Mouse (Mus musculus): ENCODE measurements around the gene Bicc1. TPM values are rescaled to one million over a fixed set of nuclear protein-coding genes. Genes with fewer than 3 reads are reported as not detected.

Gene Bicc1
- total and polyA plus RNA-seq, 3 experiments: 0.16 TPM; not detected in 2

DNA sequence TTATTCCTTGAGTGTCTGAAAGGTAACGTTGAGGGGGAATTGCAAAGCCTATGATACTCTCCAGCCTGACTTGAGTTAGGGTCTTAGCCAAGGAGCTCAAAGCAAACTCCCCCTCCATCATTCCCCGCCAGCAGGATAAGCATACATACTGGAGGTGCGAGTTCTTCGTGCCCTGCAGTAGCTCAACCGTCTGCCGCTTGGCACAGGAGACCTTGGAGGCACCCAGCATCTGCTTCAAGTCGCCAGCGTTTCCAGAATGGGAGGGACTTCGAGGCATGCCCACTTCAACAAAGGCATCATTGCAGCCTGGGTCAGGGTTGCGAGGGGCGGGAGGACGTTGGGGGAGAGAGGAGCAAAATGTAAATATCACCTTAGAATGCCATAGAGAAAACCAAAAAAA is 214.4 kb downstream of the Bicc1 start:
- ATAC-seq (ENCODE audit: extremely low read depth, insufficient number of reproducible peaks, low FRiP score, poor library complexity, severe bottlenecking) (no peak), DNase-seq (ENCODE audit: low spot score) (no peak)
- Histone ChIP-seq H3K4me1 (ENCODE audit: insufficient read depth, low read depth, low read length) (no peaks in the 10 kb centered on the region), H3K27me3 (ENCODE audit: insufficient read depth, low read length) (no peaks in the 10 kb centered on the region), H3K4me3 (ENCODE audit: low read depth, low read length) (no peak overlapping the region), H3K9me3 (replicated peaks) (peaks cover 61% of the 10 kb centered on the region), H3K36me3 (replicated peaks) (no peaks in the 10 kb centered on the region)
- TF ChIP-seq GATA2 (IDR thresholded peaks at IDR 0.05; ENCODE audit: borderline replicate concordance, low read depth, low read length): no peak
- TF ChIP-seq CTCF (IDR thresholded peaks at IDR 0.05; ENCODE audit: low read depth, low read length): no peak
- TF ChIP-seq TAL1 (conservative IDR thresholded peaks at IDR 0.05; ENCODE audit: low read depth, low read length): no peak
- TF ChIP-seq POLR2AphosphoS5 (IDR thresholded peaks at IDR 0.05; ENCODE audit: insufficient replicate concordance, low read depth, low read length): no peak
- TF ChIP-seq GATA1 (IDR thresholded peaks at IDR 0.05; ENCODE audit: borderline replicate concordance, low read length): no peak

DNA sequence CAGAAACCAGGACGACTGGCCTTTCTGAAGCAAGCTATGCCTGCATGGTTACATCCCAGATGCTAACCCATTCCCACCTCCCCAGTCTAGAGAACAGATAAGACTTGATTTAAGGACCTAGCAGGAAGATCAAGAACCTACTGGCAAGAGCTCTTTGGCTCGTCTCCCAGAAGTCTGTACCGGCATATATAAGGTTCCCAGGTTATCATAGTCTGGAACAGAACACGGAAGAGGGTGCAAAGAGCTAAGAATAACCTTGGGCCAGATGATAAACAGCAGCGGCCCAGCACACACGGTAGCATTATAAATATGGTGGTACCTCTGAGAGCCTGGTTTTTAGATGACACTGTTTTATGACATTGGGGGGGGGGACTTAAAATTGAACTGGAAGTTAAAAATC is 217.9 kb downstream of the Bicc1 start:
- Histone ChIP-seq H3K4me1 (ENCODE audit: insufficient read depth, low read depth, low read length) (no peaks in the 10 kb centered on the region), H3K36me3 (replicated peaks) (no peaks in the 10 kb centered on the region), H3K9me3 (replicated peaks) (peaks cover 65% of the 10 kb centered on the region), H3K4me3 (ENCODE audit: low read depth, low read length) (no peak overlapping the region), H3K27me3 (ENCODE audit: insufficient read depth, low read length) (no peaks in the 10 kb centered on the region)
- TF ChIP-seq GATA2 (IDR thresholded peaks at IDR 0.05; ENCODE audit: borderline replicate concordance, low read depth, low read length) (no peak), TAL1 (conservative IDR thresholded peaks at IDR 0.05; ENCODE audit: low read depth, low read length) (no peak)
- DNase-seq (ENCODE audit: low spot score): no peak
- ATAC-seq (ENCODE audit: extremely low read depth, insufficient number of reproducible peaks, low FRiP score, poor library complexity, severe bottlenecking): no peak

GRCm38 (mm10) chr10:70939751-70940150 is 219.7 kb downstream of the Bicc1 start:
- no peaks in the 10 kb centered on the region for H3K27me3 ChIP-seq (ENCODE audit: insufficient read depth, low read length)
- TF ChIP-seq GATA2 (IDR thresholded peaks at IDR 0.05; ENCODE audit: borderline replicate concordance, low read depth, low read length): no peak
- TF ChIP-seq CTCF (IDR thresholded peaks at IDR 0.05; ENCODE audit: low read depth, low read length): no peak
- no peak for TF ChIP-seq GATA1 (IDR thresholded peaks at IDR 0.05; ENCODE audit: borderline replicate concordance, low read length)
- TF ChIP-seq TAL1 (conservative IDR thresholded peaks at IDR 0.05; ENCODE audit: low read depth, low read length): no peak
- TF ChIP-seq POLR2AphosphoS5 (IDR thresholded peaks at IDR 0.05; ENCODE audit: insufficient replicate concordance, low read depth, low read length): no peak
- no peak overlapping the region for H3K4me3 ChIP-seq (ENCODE audit: low read depth, low read length)
- ATAC-seq (ENCODE audit: extremely low read depth, insufficient number of reproducible peaks, low FRiP score, poor library complexity, severe bottlenecking) (no peak), DNase-seq (ENCODE audit: low spot score) (no peak)
- H3K36me3 ChIP-seq (replicated peaks): no peaks in the 10 kb centered on the region
- H3K4me1 ChIP-seq (ENCODE audit: insufficient read depth, low read depth, low read length): no peaks in the 10 kb centered on the region
- peaks cover 70% of the 10 kb centered on the region for H3K9me3 ChIP-seq (replicated peaks)

DNA sequence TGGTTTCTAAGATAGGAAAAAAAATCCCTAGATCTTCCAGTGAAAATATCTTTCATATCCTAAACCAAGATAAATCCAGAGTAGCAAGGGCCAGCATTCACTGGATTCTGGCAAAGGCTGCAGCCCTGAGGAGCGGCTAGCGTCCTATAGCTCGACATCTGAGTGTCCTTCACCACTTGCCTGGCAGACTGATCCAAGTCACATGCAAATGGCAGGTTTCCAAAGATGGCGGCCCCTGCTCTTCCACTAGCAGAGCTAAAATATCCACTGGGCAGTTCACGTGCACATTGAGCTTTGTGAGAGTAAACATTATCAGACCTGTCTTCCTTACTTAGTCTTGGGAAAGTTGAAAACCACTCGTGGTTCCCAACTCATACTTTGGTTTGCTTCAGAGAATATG is 222.1 kb downstream of the Bicc1 start:
- Histone ChIP-seq H3K9me3 (replicated peaks) (peaks cover 72% of the 10 kb centered on the region), H3K36me3 (replicated peaks) (no peaks in the 10 kb centered on the region), H3K27me3 (ENCODE audit: insufficient read depth, low read length) (no peaks in the 10 kb centered on the region), H3K4me1 (ENCODE audit: insufficient read depth, low read depth, low read length) (no peaks in the 10 kb centered on the region), H3K4me3 (ENCODE audit: low read depth, low read length) (no peak overlapping the region)
- ATAC-seq (ENCODE audit: extremely low read depth, insufficient number of reproducible peaks, low FRiP score, poor library complexity, severe bottlenecking): no peak
- TF ChIP-seq TAL1 (conservative IDR thresholded peaks at IDR 0.05; ENCODE audit: low read depth, low read length) (no peak), POLR2AphosphoS5 (IDR thresholded peaks at IDR 0.05; ENCODE audit: insufficient replicate concordance, low read depth, low read length) (no peak), GATA1 (IDR thresholded peaks at IDR 0.05; ENCODE audit: borderline replicate concordance, low read length) (no peak), GATA2 (IDR thresholded peaks at IDR 0.05; ENCODE audit: borderline replicate concordance, low read depth, low read length) (no peak), CTCF (IDR thresholded peaks at IDR 0.05; ENCODE audit: low read depth, low read length) (no peak)
- DNase-seq (ENCODE audit: low spot score): no peak

DNA sequence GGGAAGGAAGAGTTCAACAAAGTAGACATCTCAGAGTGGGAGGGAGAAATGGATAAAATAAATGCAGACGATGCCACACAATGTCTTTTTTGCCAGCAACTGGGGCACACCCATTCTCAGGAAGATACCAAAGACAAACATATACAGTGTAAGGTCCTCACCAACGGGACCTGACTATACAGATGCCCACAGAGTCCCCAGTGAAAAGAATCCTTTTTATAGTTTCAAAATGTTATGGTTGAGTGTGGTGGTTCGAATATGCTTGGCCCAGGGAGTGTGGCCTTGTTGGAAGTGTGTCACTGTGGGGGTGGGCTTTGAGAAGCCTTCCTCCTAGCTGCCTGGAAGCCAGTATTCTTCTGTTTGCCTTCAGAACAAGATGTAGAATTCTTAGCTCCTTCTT is 223.5 kb downstream of the Bicc1 start:
- H3K27me3 ChIP-seq (ENCODE audit: insufficient read depth, low read length): no peaks in the 10 kb centered on the region
- ATAC-seq (ENCODE audit: extremely low read depth, insufficient number of reproducible peaks, low FRiP score, poor library complexity, severe bottlenecking): no peak
- TF ChIP-seq POLR2AphosphoS5 (IDR thresholded peaks at IDR 0.05; ENCODE audit: insufficient replicate concordance, low read depth, low read length) (no peak), CTCF (IDR thresholded peaks at IDR 0.05; ENCODE audit: low read depth, low read length) (no peak), TAL1 (conservative IDR thresholded peaks at IDR 0.05; ENCODE audit: low read depth, low read length) (no peak), GATA2 (IDR thresholded peaks at IDR 0.05; ENCODE audit: borderline replicate concordance, low read depth, low read length) (no peak), GATA1 (IDR thresholded peaks at IDR 0.05; ENCODE audit: borderline replicate concordance, low read length) (no peak)
- H3K4me3 ChIP-seq (ENCODE audit: low read depth, low read length): no peak overlapping the region
- H3K9me3 ChIP-seq (replicated peaks): peaks cover 77% of the 10 kb centered on the region
- DNase-seq (ENCODE audit: low spot score): no peak
- H3K36me3 ChIP-seq (replicated peaks): no peaks in the 10 kb centered on the region
- no peaks in the 10 kb centered on the region for H3K4me1 ChIP-seq (ENCODE audit: insufficient read depth, low read depth, low read length)

- ATAC-seq (ENCODE audit: extremely low read depth, insufficient number of reproducible peaks, low FRiP score, poor library complexity, severe bottlenecking) (no peak), DNase-seq (ENCODE audit: low spot score) (no peak)
- Histone ChIP-seq H3K4me3 (ENCODE audit: low read depth, low read length) (no peak overlapping the region), H3K36me3 (replicated peaks) (no peaks in the 10 kb centered on the region), H3K9me3 (replicated peaks) (peaks cover 60% of the 10 kb centered on the region), H3K4me1 (ENCODE audit: insufficient read depth, low read depth, low read length) (no peaks in the 10 kb centered on the region), H3K27me3 (ENCODE audit: insufficient read depth, low read length) (no peaks in the 10 kb centered on the region)
- TF ChIP-seq GATA1 (IDR thresholded peaks at IDR 0.05; ENCODE audit: borderline replicate concordance, low read length) (no peak), CTCF (IDR thresholded peaks at IDR 0.05; ENCODE audit: low read depth, low read length) (no peak), GATA2 (IDR thresholded peaks at IDR 0.05; ENCODE audit: borderline replicate concordance, low read depth, low read length) (no peak), TAL1 (conservative IDR thresholded peaks at IDR 0.05; ENCODE audit: low read depth, low read length) (no peak), POLR2AphosphoS5 (IDR thresholded peaks at IDR 0.05; ENCODE audit: insufficient replicate concordance, low read depth, low read length) (no peak)
Observed at GRCm38 (mm10) chr10:70926126-70926525, 233.4 kb downstream of the Bicc1 start.

GRCm38 (mm10) chr10:70924348-70924747 is 235.2 kb downstream of the Bicc1 start:
- Histone ChIP-seq H3K36me3 (replicated peaks) (no peaks in the 10 kb centered on the region), H3K9me3 (replicated peaks) (peaks cover 62% of the 10 kb centered on the region), H3K4me3 (ENCODE audit: low read depth, low read length) (no peak overlapping the region), H3K27me3 (ENCODE audit: insufficient read depth, low read length) (no peaks in the 10 kb centered on the region), H3K4me1 (ENCODE audit: insufficient read depth, low read depth, low read length) (no peaks in the 10 kb centered on the region)
- no peak for ATAC-seq (ENCODE audit: extremely low read depth, insufficient number of reproducible peaks, low FRiP score, poor library complexity, severe bottlenecking)
- no peak for DNase-seq (ENCODE audit: low spot score)
- TF ChIP-seq POLR2AphosphoS5 (IDR thresholded peaks at IDR 0.05; ENCODE audit: insufficient replicate concordance, low read depth, low read length) (no peak), TAL1 (conservative IDR thresholded peaks at IDR 0.05; ENCODE audit: low read depth, low read length) (no peak), GATA2 (IDR thresholded peaks at IDR 0.05; ENCODE audit: borderline replicate concordance, low read depth, low read length) (no peak), GATA1 (IDR thresholded peaks at IDR 0.05; ENCODE audit: borderline replicate concordance, low read length) (no peak)

Data from G1E (cell line).